Mouse (Mus musculus) embryonic facial prominence, embryonic 11.5 days (tissue): ENCODE results near the gene Ispd. TPM values are rescaled to one million over a fixed set of nuclear protein-coding genes. Genes with fewer than 3 reads are reported as not detected.
"Not testable (repeated sequence)": the region's sequence is repeated elsewhere in the genome, so short reads cannot be mapped to it uniquely, and the experiment has no call there.

Source experiments
- ATAC-seq: fragments of 200-750 bp; cut with Nextera tagmentation; replicated peaks from 2 replicates; pipeline ENCODE4 v1.8.0; 2017; ENCODE audit warnings: low read depth; ENCODE audit not compliant: insufficient number of reproducible peaks, low FRiP score, low TSS enrichment
- DNase-seq: peaks from one replicate; pipeline ENCODE4 v3.0.0-alpha.2; 2015; ENCODE audit warnings: low spot score
- H3K27ac ChIP-seq: fragments of 300-500 bp; sonication (generic); replicated peaks from 2 replicates; pipeline ENCODE4 v1.5.1; 2014; ENCODE audit warnings: mild to moderate bottlenecking, low read depth, low read length, control low read depth
- H3K27me3 ChIP-seq: fragments of 300-500 bp; sonication (generic); 2 replicates; pipeline ENCODE4 v1.6.1; 2014; ENCODE audit warnings: mild to moderate bottlenecking, low read length, moderate library complexity, mixed read lengths; ENCODE audit not compliant: control insufficient read depth, insufficient read depth
- H3K36me3 ChIP-seq: fragments of 300-500 bp; sonication (generic); replicated peaks from 2 replicates; pipeline ENCODE4 v1.6.1; 2014; ENCODE audit warnings: low read depth, mild to moderate bottlenecking, low read length, moderate library complexity, mixed read lengths; ENCODE audit not compliant: control insufficient read depth, insufficient read depth
- H3K4me1 ChIP-seq: fragments of 300-500 bp; sonication (generic); 2 replicates; pipeline ENCODE4 v1.6.1; 2014; ENCODE audit warnings: low read length, mixed read lengths; ENCODE audit not compliant: control insufficient read depth, insufficient read depth
- H3K4me2 ChIP-seq: fragments of 300-500 bp; sonication (generic); 2 replicates; pipeline ENCODE4 v1.6.1; 2014; ENCODE audit warnings: low read depth, mild to moderate bottlenecking, control low read depth, low read length, moderate library complexity
- H3K4me3 ChIP-seq: fragments of 300-500 bp; sonication (generic); 2 replicates; pipeline ENCODE4 v1.5.1; 2014; ENCODE audit warnings: low read depth, low read length, control low read depth
- H3K9ac ChIP-seq: fragments of 300-500 bp; sonication (generic); replicated peaks from 2 replicates; pipeline ENCODE4 v1.6.1; 2014; ENCODE audit warnings: mild to moderate bottlenecking, control low read depth, low read length
- H3K9me3 ChIP-seq: fragments of 300-500 bp; sonication (generic); replicated peaks from 2 replicates; pipeline ENCODE4 v1.6.1; 2016; ENCODE audit warnings: mild to moderate bottlenecking, low read length, inconsistent platforms, mixed read lengths; ENCODE audit not compliant: control insufficient read depth
- WGBS: fragments of 180-500 bp; shearing (Covaris S2); extraction: QIAGEN DNeasy Blood & Tissue Kit; methylation state at CpG from one replicate; pipeline ENCODE4 v1.1.7; 2014; 5-methylcytosine and 5-hydroxymethylcytosine counted together
- polyA plus RNA-seq: library from polyadenylated mRNA; unstranded; fragments of >200 nt; fragmentation: Nextera tagmentation; extraction: Ambion mirVana; gene quantifications from 2 replicates; pipeline ENCODE4 v1.2.1, GENCODE M21; 2014

Ispd gene
- polyA plus RNA-seq, 1 experiment from 2014 or later, result 7.7 TPM

- not testable (repeated sequence) for H3K9me3 ChIP-seq, H3K9ac ChIP-seq, H3K27me3 ChIP-seq, H3K4me3 ChIP-seq, H3K4me1 ChIP-seq, H3K36me3 ChIP-seq, DNase-seq, H3K27ac ChIP-seq, H3K4me2 ChIP-seq, ATAC-seq
- 86% methylated on average over 3 of the region's 4 CpGs for whole genome bisulfite sequencing
These were observed 4.9 kb upstream of the Ispd start for GRCm38 (mm10) chr12:36376391-36376790.

GRCm38 (mm10) chr12:36380254-36380653 is 996 bp upstream of the Ispd start:
- no peaks in the 10 kb centered on the region for H3K4me1 ChIP-seq
- H3K4me2 ChIP-seq, result no peak overlapping the region
- H3K4me3 ChIP-seq, result no peak overlapping the region
- no peaks in the 10 kb centered on the region for H3K36me3 ChIP-seq
- no peaks in the 10 kb centered on the region for H3K9me3 ChIP-seq
- no peak overlapping the region for H3K9ac ChIP-seq
- no peaks in the 10 kb centered on the region for H3K27me3 ChIP-seq
- no peak overlapping the region for H3K27ac ChIP-seq
- ATAC-seq (no peak), DNase-seq (no peak)
- 42% methylated on average over 3 of the region's 3 CpGs for WGBS

GRCm38 (mm10) chr12:36380806-36381205 is 444 bp upstream of the Ispd start:
- H3K36me3 ChIP-seq, result no peaks in the 10 kb centered on the region
- 69% methylated on average over 5 of the region's 5 CpGs for whole genome bisulfite sequencing
- no peaks in the 10 kb centered on the region for H3K4me1 ChIP-seq
- H3K9ac ChIP-seq, result no peak overlapping the region
- ATAC-seq (no peak), DNase-seq (no peak)
- H3K27me3 ChIP-seq, result no peaks in the 10 kb centered on the region
- no peak overlapping the region for H3K4me2 ChIP-seq
- no peak overlapping the region for H3K4me3 ChIP-seq
- no peaks in the 10 kb centered on the region for H3K9me3 ChIP-seq
- H3K27ac ChIP-seq, result no peak overlapping the region

GRCm38 (mm10) chr12:36385386-36385785 is 4.1 kb downstream of the Ispd start:
- 32% methylated on average over 6 of the region's 6 CpGs for WGBS
- no peak overlapping the region for H3K27ac ChIP-seq
- ATAC-seq, result no peak

GRCm38 (mm10) chr12:36386991-36387390 is 5.7 kb downstream of the Ispd start:
- Histone ChIP-seq H3K27ac (no peak overlapping the region), H3K9ac (no peak overlapping the region), H3K9me3 (no peaks in the 10 kb centered on the region), H3K4me2 (no peak overlapping the region), H3K36me3 (no peaks in the 10 kb centered on the region), H3K4me1 (no peaks in the 10 kb centered on the region), H3K4me3 (no peak overlapping the region), H3K27me3 (no peaks in the 10 kb centered on the region)
- WGBS, result 91% methylated on average over 4 of the region's 4 CpGs
- DNase-seq (no peak), ATAC-seq (no peak)

More at GRCm38 (mm10) chr12:36385386-36385785, 4.1 kb downstream of the Ispd start:
- Histone ChIP-seq H3K36me3 (no peaks in the 10 kb centered on the region), H3K9ac (no peak overlapping the region), H3K4me2 (no peak overlapping the region), H3K4me3 (no peak overlapping the region), H3K27me3 (no peaks in the 10 kb centered on the region), H3K4me1 (no peaks in the 10 kb centered on the region), H3K9me3 (no peaks in the 10 kb centered on the region)
- peak; percentile 51 for DNase-seq

DNA sequence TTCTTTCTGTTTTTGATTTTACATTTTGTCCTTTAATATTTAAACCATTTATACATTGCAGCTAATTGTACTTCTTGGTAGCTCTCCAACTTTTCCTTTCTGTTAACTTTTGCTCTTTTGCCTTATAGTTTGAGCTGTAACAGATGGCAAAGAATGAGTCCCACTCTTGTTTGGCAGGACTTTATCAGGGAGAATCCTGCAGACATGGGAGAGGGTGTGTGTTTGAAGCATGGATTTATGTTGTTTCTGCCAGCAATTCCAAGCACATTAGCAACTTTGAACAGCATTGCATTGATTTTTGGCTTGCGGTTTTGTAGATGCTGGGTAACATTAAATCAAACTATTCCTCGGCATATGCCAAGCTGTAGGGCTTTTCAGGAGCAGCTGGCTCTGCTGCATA is 13.9 kb downstream of the Ispd start:
- Histone ChIP-seq H3K36me3 (no peaks in the 10 kb centered on the region), H3K4me1 (no peaks in the 10 kb centered on the region), H3K4me2 (no peak overlapping the region), H3K9ac (no peak overlapping the region), H3K27me3 (no peaks in the 10 kb centered on the region), H3K9me3 (no peaks in the 10 kb centered on the region), H3K4me3 (no peak overlapping the region), H3K27ac (no peak overlapping the region)
- 92% methylated on average over 2 of the region's 2 CpGs for WGBS
- DNase-seq, result no peak
- no peak for ATAC-seq

- no peaks in the 10 kb centered on the region for H3K4me1 ChIP-seq
- peak; percentile 22 for DNase-seq
- no peaks in the 10 kb centered on the region for H3K9me3 ChIP-seq
- H3K4me3 ChIP-seq, result no peak overlapping the region
- H3K9ac ChIP-seq, result no peak overlapping the region
- WGBS, result 49% methylated on average over 10 of the region's 10 CpGs
- ATAC-seq, result peak; percentile 70; the same call in 1 of the 2 replicates
- H3K27ac ChIP-seq, result no peak overlapping the region
- no peaks in the 10 kb centered on the region for H3K27me3 ChIP-seq
- H3K4me2 ChIP-seq, result no peak overlapping the region
- H3K36me3 ChIP-seq, result no peaks in the 10 kb centered on the region
These were observed 42.4 kb downstream of the Ispd start for GRCm38 (mm10) chr12:36423677-36424076.

DNA sequence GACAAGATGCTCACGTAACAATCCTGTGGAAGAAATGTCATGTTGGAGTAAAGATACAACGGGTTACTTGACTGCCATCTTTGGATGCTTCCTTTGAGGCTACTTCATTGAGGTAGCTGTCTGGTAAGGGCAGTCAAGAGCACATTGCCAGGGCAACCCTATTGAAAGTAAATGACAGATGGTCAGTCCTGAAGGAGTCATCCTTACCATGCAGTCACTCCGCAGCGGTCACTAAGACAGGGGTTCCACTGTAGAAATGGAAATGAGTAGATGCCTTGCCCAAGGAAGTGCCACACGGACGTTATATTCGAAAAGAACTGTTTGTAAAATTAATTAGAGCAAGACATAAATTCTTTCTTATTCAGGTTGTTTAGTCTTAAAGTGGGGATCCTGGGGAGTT is 44.0 kb downstream of the Ispd start:
- H3K4me3 ChIP-seq, result no peak overlapping the region
- WGBS, result 88% methylated on average over 7 of the region's 7 CpGs
- DNase-seq (no peak), ATAC-seq (no peak)
- H3K36me3 ChIP-seq, result no peaks in the 10 kb centered on the region
- no peak overlapping the region for H3K4me2 ChIP-seq
- H3K27me3 ChIP-seq, result no peaks in the 10 kb centered on the region
- no peaks in the 10 kb centered on the region for H3K9me3 ChIP-seq
- no peaks in the 10 kb centered on the region for H3K4me1 ChIP-seq
- H3K9ac ChIP-seq, result no peak overlapping the region
- H3K27ac ChIP-seq, result no peak overlapping the region
